Mouse (Mus musculus) cortical plate, adult 2 months (tissue): ENCODE results near the gene Ostc.

ENCODE experiments used
- CTCF ChIP-seq: fragments of 200-500 bp; IDR thresholded peaks from 2 replicates; pipeline ENCODE4 v1.5.1; 2011; ENCODE audit warnings: mild to moderate bottlenecking, control low read depth, low read length; ENCODE audit not compliant: insufficient read depth; ENCODE audit errors: extremely low read depth
- POLR2A ChIP-seq: fragments of 200-500 bp; IDR thresholded peaks from 2 replicates; pipeline ENCODE4 v1.6.1; 2011; ENCODE audit warnings: mild to moderate bottlenecking, low read length, control low read depth; ENCODE audit not compliant: insufficient read depth; ENCODE audit errors: extremely low read depth

- TF ChIP-seq CTCF (no peak), POLR2A (no peak)
These were observed 49.1 kb upstream of the Ostc start for GRCm38 (mm10) chr3:130758157-130758841.
